Mouse (Mus musculus) CH12.LX (cell line): ENCODE data around the gene Isca1. TPM values are rescaled to one million over a fixed set of nuclear protein-coding genes. Genes with fewer than 3 reads are reported as not detected.

Experiments used
- DNase-seq: peaks from one replicate; pipeline ENCODE4 v3.0.0-alpha.2; 2013; ENCODE audit errors: extremely low read depth
- H3K27ac ChIP-seq: 2 replicates; pipeline ENCODE4 v1.5.1; 2012; ENCODE audit warnings: low read depth, mild to moderate bottlenecking, control low read depth, moderate library complexity; ENCODE audit not compliant: insufficient read depth
- H3K27me3 ChIP-seq: replicated peaks from 2 replicates; pipeline ENCODE3; 2012; ENCODE audit warnings: inconsistent platforms
- H3K36me3 ChIP-seq, 2 experiments: replicated peaks in 1 of 2; 2 replicates each; pipeline versions ENCODE3 to v1.6.1; 2012; ENCODE audit warnings: inconsistent platforms in 1 of 2, low read length in 1 of 2, mild to moderate bottlenecking in 1 of 2, mixed read lengths in 1 of 2, moderate library complexity in 1 of 2; ENCODE audit not compliant: control insufficient read depth in 1 of 2, insufficient read depth in 1 of 2
- H3K4me1 ChIP-seq, 2 experiments: 2 replicates each; pipeline ENCODE4 v1.6.1; 2012; ENCODE audit warnings: inconsistent platforms in 1 of 2, moderate library complexity in 1 of 2; ENCODE audit not compliant: insufficient read depth in 2 of 2, control insufficient read depth in 1 of 2
- H3K4me2 ChIP-seq: 2 replicates; pipeline ENCODE4 v1.6.1; 2012; ENCODE audit warnings: low read depth, mild to moderate bottlenecking, control low read depth; ENCODE audit not compliant: poor library complexity, insufficient read depth, severe bottlenecking
- H3K4me3 ChIP-seq, 3 experiments: fragments of 150-350 bp in 1 of 3; sonication (generic) in 1 of 3; replicated peaks in 1 of 3; 2 replicates each; pipeline versions ENCODE3 to v1.5.1; 2011 to 2012; ENCODE audit warnings: low read depth in 2 of 3, low read length in 2 of 3, mild to moderate bottlenecking in 2 of 3, moderate library complexity in 2 of 3, control low read depth in 1 of 3, improper control_type of control experiment in 1 of 3, inconsistent platforms in 1 of 3, mixed read lengths in 1 of 3; ENCODE audit not compliant: poor library complexity in 1 of 3
- H3K79me2 ChIP-seq: replicated peaks from 2 replicates; pipeline ENCODE4 v1.6.1; 2012; ENCODE audit warnings: mild to moderate bottlenecking, moderate library complexity; ENCODE audit not compliant: control insufficient read depth, poor library complexity, insufficient read depth, severe bottlenecking; ENCODE audit errors: extremely low read depth
- H3K9ac ChIP-seq: 2 replicates; pipeline ENCODE4 v1.6.1; 2012; ENCODE audit warnings: low read depth, mild to moderate bottlenecking, control low read depth, moderate library complexity; ENCODE audit not compliant: insufficient read depth
- H3K9me3 ChIP-seq: replicated peaks from 2 replicates; pipeline ENCODE3; 2012; ENCODE audit warnings: low read length, inconsistent platforms, mixed read lengths
- BHLHE40 ChIP-seq: IDR thresholded peaks from 2 replicates; pipeline ENCODE4 v1.6.1; 2011; ENCODE audit warnings: mild to moderate bottlenecking, low read depth, low read length, improper control_type of control experiment
- CTCF ChIP-seq, 2 experiments: IDR thresholded peaks in 1 of 2; conservative IDR thresholded peaks in 1 of 2; 2 replicates each; pipeline ENCODE4 v1.5.1; 2011 to 2012; ENCODE audit warnings: low read depth in 2 of 2, low read length in 2 of 2, improper control_type of control experiment in 1 of 2, inconsistent platforms in 1 of 2, mild to moderate bottlenecking in 1 of 2, moderate library complexity in 1 of 2
- EP300 ChIP-seq: IDR thresholded peaks from 2 replicates; pipeline ENCODE4 v1.6.1; 2011; ENCODE audit warnings: low read length, improper control_type of control experiment
- ETS1 ChIP-seq: conservative IDR thresholded peaks from 2 replicates; pipeline ENCODE4 v1.6.1; 2012; ENCODE audit warnings: low read depth, mild to moderate bottlenecking, inconsistent platforms, low read length, improper control_type of control experiment, moderate library complexity
- IRF4 ChIP-seq: IDR thresholded peaks from 2 replicates; pipeline ENCODE4 v1.6.1; 2014; ENCODE audit warnings: low read depth, mild to moderate bottlenecking, inconsistent platforms, low read length, improper control_type of control experiment
- JUN ChIP-seq: IDR thresholded peaks from 2 replicates; pipeline ENCODE4 v1.6.1; 2011; ENCODE audit warnings: low read depth, mild to moderate bottlenecking, low read length, improper control_type of control experiment, moderate library complexity; ENCODE audit not compliant: insufficient read depth
- JUND ChIP-seq: conservative IDR thresholded peaks from 2 replicates; pipeline ENCODE4 v1.6.1; 2011; ENCODE audit warnings: low read depth, low read length, improper control_type of control experiment
- MAX ChIP-seq: IDR thresholded peaks from 2 replicates; pipeline ENCODE4 v1.6.1; 2011; ENCODE audit warnings: low read length, improper control_type of control experiment
- MAZ ChIP-seq: IDR thresholded peaks from 2 replicates; pipeline ENCODE4 v1.6.1; 2012; ENCODE audit warnings: low read depth, mild to moderate bottlenecking, inconsistent platforms, low read length, improper control_type of control experiment, moderate library complexity
- MXI1 ChIP-seq: IDR thresholded peaks from 2 replicates; pipeline ENCODE4 v1.6.1; 2011; ENCODE audit warnings: mild to moderate bottlenecking, low read depth, low read length, improper control_type of control experiment
- MYC ChIP-seq: IDR thresholded peaks from 2 replicates; pipeline ENCODE4 v1.6.1; 2011; ENCODE audit warnings: low read depth, mild to moderate bottlenecking, improper control_type of control experiment, low read length
- RAD21 ChIP-seq: IDR thresholded peaks from 2 replicates; pipeline ENCODE4 v1.6.1; 2011; ENCODE audit warnings: low read depth, mild to moderate bottlenecking, low read length, improper control_type of control experiment, moderate library complexity
- RCOR1 ChIP-seq: conservative IDR thresholded peaks from 2 replicates; pipeline ENCODE4 v1.6.1; 2012; ENCODE audit warnings: low read depth, mild to moderate bottlenecking, inconsistent platforms, low read length, improper control_type of control experiment
- SMC3 ChIP-seq: IDR thresholded peaks from 2 replicates; pipeline ENCODE4 v1.6.1; 2011; ENCODE audit warnings: low read depth, low read length, improper control_type of control experiment
- TCF12 ChIP-seq: IDR thresholded peaks from 2 replicates; pipeline ENCODE4 v1.6.1; 2014; ENCODE audit warnings: low read depth, mild to moderate bottlenecking, inconsistent platforms, low read length, improper control_type of control experiment
- UBTF ChIP-seq: IDR thresholded peaks from 2 replicates; pipeline ENCODE4 v1.6.1; 2012; ENCODE audit warnings: low read depth, mild to moderate bottlenecking, inconsistent platforms, low read length, improper control_type of control experiment, moderate library complexity
- USF1 ChIP-seq: IDR thresholded peaks from 2 replicates; pipeline ENCODE4 v1.6.1; 2014; ENCODE audit warnings: low read depth, mild to moderate bottlenecking, inconsistent platforms, low read length, improper control_type of control experiment
- ZKSCAN1 ChIP-seq: IDR thresholded peaks from 2 replicates; pipeline ENCODE4 v1.6.1; 2012; ENCODE audit warnings: low read depth, inconsistent platforms, low read length, improper control_type of control experiment, borderline replicate concordance
- ZMIZ1 ChIP-seq: IDR thresholded peaks from 2 replicates; pipeline ENCODE4 v1.6.1; 2012; ENCODE audit warnings: low read depth, mild to moderate bottlenecking, inconsistent platforms, low read length, improper control_type of control experiment
- ZNF384 ChIP-seq: IDR thresholded peaks from 2 replicates; pipeline ENCODE4 v1.6.1; 2012; ENCODE audit warnings: low read depth, low read length, improper control_type of control experiment, inconsistent platforms
- dilution Hi-C: fragments of 300-500 bp; cut with MboI; formaldehyde crosslinking; loops from 2 replicates; pipeline ENCODE4 v1.14.3; 2020; ENCODE audit warnings: low sequenced_read_pairs; ENCODE audit not compliant: extremely low pct_unique_long_range_greater_than_20kb, extremely low pct_ligation_motif_present
- in situ Hi-C: fragments of 300-500 bp; cut with MboI; formaldehyde crosslinking; loops from 3 replicates; pipeline ENCODE4 v1.14.3; 2019; ENCODE audit warnings: low sequenced_read_pairs, low pct_ligation_motif_present, low pct_unique_long_range_greater_than_20kb, mixed read lengths
- polyA plus RNA-seq: library from polyadenylated mRNA; unstranded; fragments of >175 nt; gene quantifications from 2 replicates; pipeline ENCODE4 v1.2.1, GENCODE M21; 2012; ENCODE audit warnings: low read depth; ENCODE audit not compliant: insufficient read length
- total RNA-seq, 2 experiments: library from RNA; depleted of rRNA; stranded (reverse); fragments of 300-350 nt in 1 of 2; fragments of >200 nt in 1 of 2; gene quantifications; 2 replicates each; pipeline ENCODE4 v1.2.3; 2012 to 2014

Gene Isca1
- total and polyA plus RNA-seq, 3 experiments = 15.8 to 41.0 (median 18.4) TPM

GRCm38 (mm10) chr13:59817352-59817751 is 47.7 kb upstream of the Isca1 start:
- Histone ChIP-seq H3K4me3 (no peak overlapping the region), H3K79me2 (peaks cover 37% of the 10 kb centered on the region), H3K9ac (no peak overlapping the region), H3K36me3 (peaks cover 32 to 60% of the 10 kb centered on the region in 2 experiments), H3K9me3 (no peaks in the 10 kb centered on the region), H3K27me3 (no peaks in the 10 kb centered on the region), H3K4me1 (peaks cover 7 to 38% of the 10 kb centered on the region in 2 experiments; a peak in 3 of 4 replicates), H3K4me2 (no peak overlapping the region), H3K27ac (no peak overlapping the region)
- DNase-seq = no peak
- in situ Hi-C loops = no loop called here
- TF ChIP-seq ZKSCAN1 = no peak
- no peak for TF ChIP-seq BHLHE40
- TF ChIP-seq EP300 = no peak
- no peak for TF ChIP-seq IRF4
- no peak for TF ChIP-seq USF1
- no peak for TF ChIP-seq MAX
- TF ChIP-seq ETS1 = no peak
- no peak for TF ChIP-seq ZMIZ1
- no peak for TF ChIP-seq RAD21
- dilution Hi-C loops = no loop called here

- Histone ChIP-seq H3K4me2 (no peak overlapping the region), H3K27me3 (no peaks in the 10 kb centered on the region), H3K4me3 (no peak overlapping the region), H3K9ac (no peak overlapping the region), H3K4me1 (peaks cover 3 to 11% of the 10 kb centered on the region in 2 experiments; a peak in 3 of 4 replicates), H3K9me3 (no peaks in the 10 kb centered on the region), H3K79me2 (peaks cover 10% of the 10 kb centered on the region), H3K36me3 (peaks cover 53 to 85% of the 10 kb centered on the region in 2 experiments), H3K27ac (no peak overlapping the region)
- no peak for TF ChIP-seq SMC3
- dilution Hi-C loops = no loop called here
- in situ Hi-C loops = no loop called here
- no peak for DNase-seq
These were observed 44.5 kb upstream of the Isca1 start for GRCm38 (mm10) chr13:59814109-59814591.

- Histone ChIP-seq H3K9me3 (no peaks in the 10 kb centered on the region), H3K9ac (no peak overlapping the region), H3K4me3 (no peak overlapping the region), H3K27me3 (no peaks in the 10 kb centered on the region), H3K36me3 (peaks cover 57 to 90% of the 10 kb centered on the region in 2 experiments), H3K27ac (no peak overlapping the region), H3K79me2 (no peaks in the 10 kb centered on the region), H3K4me2 (no peak overlapping the region), H3K4me1 (no peaks in the 10 kb centered on the region)
- dilution Hi-C loops = no loop called here
- TF ChIP-seq JUN = no peak
- TF ChIP-seq ETS1 = no peak
- TF ChIP-seq SMC3 = no peak
- no peak for TF ChIP-seq RCOR1
- TF ChIP-seq MYC = no peak
- TF ChIP-seq ZNF384 = no peak
- TF ChIP-seq MAX = no peak
- TF ChIP-seq MXI1 = no peak
- TF ChIP-seq MAZ = no peak
- no peak for TF ChIP-seq JUND
- no peak for TF ChIP-seq CTCF (conservative IDR thresholded peaks at IDR 0.05 in 1 of 2, IDR thresholded peaks at IDR 0.05 in 1 of 2; ENCODE audit: low read depth in 2 of 2, low read length in 2 of 2)
- no peak for TF ChIP-seq ZMIZ1
- no peak for TF ChIP-seq UBTF
- no peak for TF ChIP-seq TCF12
- in situ Hi-C loops = no loop called here
- DNase-seq = no peak
These were observed 42.0 kb upstream of the Isca1 start for GRCm38 (mm10) chr13:59811581-59811980.
